Mouse (Mus musculus) forebrain, embryonic 14.5 days (tissue): ENCODE results near the gene Ccnb1ip1. TPM values are rescaled to one million over a fixed set of nuclear protein-coding genes. Genes with fewer than 3 reads are reported as not detected.
"Not testable (repeated sequence)": the region's sequence is repeated elsewhere in the genome, so short reads cannot be mapped to it uniquely, and the experiment has no call there.

Experiments used
- ATAC-seq: fragments of 200-750 bp; cut with Nextera tagmentation; 2 replicates; pipeline ENCODE4 v1.8.0; 2017; ENCODE audit warnings: mild to moderate bottlenecking, moderate library complexity
- DNase-seq: peaks from one replicate; pipeline ENCODE4 v3.0.0-alpha.2; 2015; ENCODE audit warnings: low spot score
- H3K27ac ChIP-seq: fragments of 300-500 bp; sonication (generic); 2 replicates; pipeline ENCODE4 v1.5.1; 2014; ENCODE audit warnings: low read depth, mild to moderate bottlenecking, control low read depth, low read length, moderate library complexity
- H3K27me3 ChIP-seq: fragments of 300-500 bp; sonication (generic); replicated peaks from 2 replicates; pipeline ENCODE4 v1.6.1; 2014; ENCODE audit warnings: low read length, control low read depth, mixed read lengths; ENCODE audit not compliant: control insufficient read depth, insufficient read depth
- H3K36me3 ChIP-seq: fragments of 300-500 bp; sonication (generic); 2 replicates; pipeline ENCODE4 v1.6.1; 2014; ENCODE audit warnings: low read length, control low read depth; ENCODE audit not compliant: control insufficient read depth, insufficient read depth
- H3K4me1 ChIP-seq: fragments of 300-500 bp; sonication (generic); 2 replicates; pipeline ENCODE4 v1.6.1; 2014; ENCODE audit warnings: antibody characterized with exemption, low read length, control low read depth; ENCODE audit not compliant: control insufficient read depth, insufficient read depth
- H3K4me2 ChIP-seq: fragments of 300-500 bp; sonication (generic); 2 replicates; pipeline ENCODE4 v1.6.1; 2014; ENCODE audit warnings: mild to moderate bottlenecking, control low read depth, low read length
- H3K4me3 ChIP-seq: fragments of 300-500 bp; sonication (generic); 2 replicates; pipeline ENCODE4 v1.5.1; 2014; ENCODE audit warnings: low read depth, low read length, control low read depth
- H3K9ac ChIP-seq: fragments of 300-500 bp; sonication (generic); 2 replicates; pipeline ENCODE4 v1.6.1; 2014; ENCODE audit warnings: mild to moderate bottlenecking, low read length, control low read depth, moderate library complexity
- H3K9me3 ChIP-seq: fragments of 300-500 bp; sonication (generic); replicated peaks from 2 replicates; pipeline ENCODE4 v1.6.1; 2016; ENCODE audit warnings: low read length, control low read depth, mixed read lengths; ENCODE audit not compliant: control insufficient read depth
- WGBS: fragments of 180-500 bp; shearing (Covaris S2); extraction: QIAGEN DNeasy Blood & Tissue Kit; methylation state at CpG from one replicate; pipeline ENCODE4 v1.1.7; 2014; 5-methylcytosine and 5-hydroxymethylcytosine counted together
- polyA plus RNA-seq: library from polyadenylated mRNA; unstranded; fragments of >200 nt; fragmentation: Nextera tagmentation; extraction: Ambion mirVana; gene quantifications from 2 replicates; pipeline ENCODE4 v1.2.1, GENCODE M21; 2014

The Ccnb1ip1 gene
- polyA plus RNA-seq, 1 experiment from 2014 or later: 0.11 TPM

- H3K9me3 ChIP-seq: no peaks in the 10 kb centered on the region
- ATAC-seq: no peak
- no peak overlapping the region for H3K9ac ChIP-seq
- no peak overlapping the region for H3K4me3 ChIP-seq
- no peaks in the 10 kb centered on the region for H3K27me3 ChIP-seq
- 0 out of 2 replicates have a peak, but pooled peaks cover 4% of the 10 kb centered on the region for H3K4me1 ChIP-seq
- peaks cover 54% of the 10 kb centered on the region for H3K36me3 ChIP-seq
- no peak overlapping the region for H3K4me2 ChIP-seq
- WGBS: 95% methylated on average over 2 of the region's 2 CpGs
- no peak overlapping the region for H3K27ac ChIP-seq
- DNase-seq: no peak
These were observed 5.5 kb upstream of the Ccnb1ip1 start for GRCm38 (mm10) chr14:50813060-50813459.

GRCm38 (mm10) chr14:50806469-50806868 lies 1.1 kb downstream of the Ccnb1ip1 start:
- H3K27me3 ChIP-seq, H3K27ac ChIP-seq, H3K4me1 ChIP-seq, H3K4me3 ChIP-seq, ATAC-seq, DNase-seq, H3K9ac ChIP-seq, H3K9me3 ChIP-seq, H3K36me3 ChIP-seq: not testable (repeated sequence)
- peak overlapping the region; percentile 49; the same call in 1 of the 2 replicates for H3K4me2 ChIP-seq
- WGBS: 90% methylated on average over 5 of the region's 5 CpGs

- no peak overlapping the region for H3K9ac ChIP-seq
- no peaks in the 10 kb centered on the region for H3K36me3 ChIP-seq
- H3K4me1 ChIP-seq: 0 out of 2 replicates have a peak, but pooled peaks cover 4% of the 10 kb centered on the region
- H3K27me3 ChIP-seq: no peaks in the 10 kb centered on the region
- no peak overlapping the region for H3K27ac ChIP-seq
- 77% methylated on average over 13 of the region's 13 CpGs for WGBS
- no peak overlapping the region for H3K4me2 ChIP-seq
- H3K4me3 ChIP-seq: no peak overlapping the region
- no peak for ATAC-seq
- H3K9me3 ChIP-seq: no peaks in the 10 kb centered on the region
- DNase-seq: no peak
These were observed 2.8 kb downstream of the Ccnb1ip1 start for GRCm38 (mm10) chr14:50804683-50805082.

GRCm38 (mm10) chr14:50802843-50803562 lies 4.5 kb downstream of the Ccnb1ip1 start:
- peak; percentile 49 for DNase-seq

GRCm38 (mm10) chr14:50802441-50802840 lies 5.1 kb downstream of the Ccnb1ip1 start:
- H3K27ac ChIP-seq: no peak overlapping the region
- DNase-seq: no peak
- H3K9ac ChIP-seq: no peak overlapping the region
- H3K4me1 ChIP-seq: no peaks in the 10 kb centered on the region
- H3K4me3 ChIP-seq: no peak overlapping the region
- H3K4me2 ChIP-seq: no peak overlapping the region
- no peaks in the 10 kb centered on the region for H3K9me3 ChIP-seq
- WGBS: 91% methylated on average over 6 of the region's 6 CpGs
- no peak for ATAC-seq
- no peaks in the 10 kb centered on the region for H3K27me3 ChIP-seq
- no peaks in the 10 kb centered on the region for H3K36me3 ChIP-seq

More at GRCm38 (mm10) chr14:50802843-50803562, 4.5 kb downstream of the Ccnb1ip1 start:
- Histone ChIP-seq H3K27me3 (no peaks in the 10 kb centered on the region), H3K4me1 (no peaks in the 10 kb centered on the region), H3K27ac (no peak overlapping the region), H3K4me2 (no peak overlapping the region), H3K9me3 (no peaks in the 10 kb centered on the region), H3K9ac (no peak overlapping the region), H3K36me3 (no peaks in the 10 kb centered on the region), H3K4me3 (no peak overlapping the region)
- no peak for ATAC-seq
- WGBS: 60% methylated on average over 4 of the region's 4 CpGs

- ATAC-seq (0 out of 2 replicates have a peak, but pooled peaks have one; percentile 52), DNase-seq (peak; percentile 87)
- no peak overlapping the region for H3K27ac ChIP-seq
- H3K36me3 ChIP-seq: no peaks in the 10 kb centered on the region
- H3K27me3 ChIP-seq: no peaks in the 10 kb centered on the region
- no peaks in the 10 kb centered on the region for H3K9me3 ChIP-seq
- H3K4me3 ChIP-seq: no peak overlapping the region
- H3K4me2 ChIP-seq: no peak overlapping the region
- H3K4me1 ChIP-seq: no peaks in the 10 kb centered on the region
- 2% methylated on average over 3 of the region's 3 CpGs for WGBS
- no peak overlapping the region for H3K9ac ChIP-seq
These were observed 7.9 kb downstream of the Ccnb1ip1 start for GRCm38 (mm10) chr14:50799502-50800259.

- Histone ChIP-seq H3K27ac (no peak overlapping the region), H3K9me3 (no peaks in the 10 kb centered on the region), H3K4me2 (no peak overlapping the region), H3K4me3 (no peak overlapping the region), H3K27me3 (no peaks in the 10 kb centered on the region), H3K4me1 (no peaks in the 10 kb centered on the region), H3K36me3 (no peaks in the 10 kb centered on the region), H3K9ac (no peak overlapping the region)
- 66% methylated on average over 2 of the region's 2 CpGs for WGBS
- ATAC-seq (no peak), DNase-seq (peak; percentile 25)
These were observed 9.0 kb downstream of the Ccnb1ip1 start for GRCm38 (mm10) chr14:50798512-50798911.

- H3K4me1 ChIP-seq: no peaks in the 10 kb centered on the region
- H3K36me3 ChIP-seq: no peaks in the 10 kb centered on the region
- 79% methylated on average over 1 of the region's 1 CpGs for WGBS
- no peak overlapping the region for H3K9ac ChIP-seq
- H3K4me2 ChIP-seq: no peak overlapping the region
- H3K9me3 ChIP-seq: no peaks in the 10 kb centered on the region
- DNase-seq (no peak), ATAC-seq (no peak)
- no peak overlapping the region for H3K27ac ChIP-seq
- no peak overlapping the region for H3K4me3 ChIP-seq
- no peaks in the 10 kb centered on the region for H3K27me3 ChIP-seq
These were observed 11.1 kb downstream of the Ccnb1ip1 start for GRCm38 (mm10) chr14:50796464-50796863.

- no peak overlapping the region for H3K27ac ChIP-seq
These were observed 11.6 kb downstream of the Ccnb1ip1 start for GRCm38 (mm10) chr14:50795965-50796364.

More at GRCm38 (mm10) chr14:50795965-50796364, 11.6 kb downstream of the Ccnb1ip1 start:
- Histone ChIP-seq H3K9me3 (no peaks in the 10 kb centered on the region), H3K4me2 (no peak overlapping the region), H3K27me3 (no peaks in the 10 kb centered on the region), H3K9ac (no peak overlapping the region), H3K4me1 (no peaks in the 10 kb centered on the region), H3K4me3 (no peak overlapping the region), H3K36me3 (no peaks in the 10 kb centered on the region)
- no peak for ATAC-seq
- no peak for DNase-seq
- 81% methylated on average over 4 of the region's 4 CpGs for WGBS
